Mouse (Mus musculus) heart, postnatal 0 days (tissue): Measurements from ENCODE around the gene Abce1.

Experiments used
- CTCF ChIP-seq: IDR thresholded peaks from 2 replicates; pipeline ENCODE4 v1.5.1; 2016; ENCODE audit warnings: antibody characterized with exemption, control low read depth, low read depth
- EP300 ChIP-seq: IDR thresholded peaks from 2 replicates; pipeline ENCODE4 v1.6.1; 2016; ENCODE audit warnings: antibody characterized with exemption, low read depth

GRCm38 (mm10) chr8:79750305-79750704 lies 38.8 kb upstream of the Abce1 start:
- TF ChIP-seq CTCF (no peak), EP300 (no peak)
